Mouse (Mus musculus) cerebellum, adult 9-11 months (tissue): ENCODE results near the gene Gm11985.

Experiments used
- DNase-seq: peaks from one replicate; pipeline ENCODE4 v3.0.0; 2022

Gm11985 gene

DNA sequence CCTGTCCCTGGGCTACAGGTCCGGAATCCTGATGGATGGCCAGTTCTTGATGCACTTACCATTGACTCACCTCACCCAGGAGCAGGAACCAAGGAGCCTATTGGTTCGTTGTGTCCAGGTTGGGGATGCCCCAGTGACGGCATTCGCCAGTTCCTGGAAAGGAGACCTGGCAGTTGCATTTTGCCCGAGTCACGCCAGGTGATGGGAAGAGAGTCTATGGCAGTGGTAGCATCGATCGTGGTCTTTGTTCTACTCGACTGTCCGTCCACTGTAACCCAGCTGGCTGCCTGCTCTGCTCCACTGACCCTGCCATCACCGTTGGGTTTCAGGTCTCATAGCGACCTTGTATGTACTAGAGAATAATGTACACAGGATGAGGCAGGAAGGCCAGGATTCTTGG is 36.0 kb downstream of the Gm11985 start:
- DNase-seq: no peak

DNA sequence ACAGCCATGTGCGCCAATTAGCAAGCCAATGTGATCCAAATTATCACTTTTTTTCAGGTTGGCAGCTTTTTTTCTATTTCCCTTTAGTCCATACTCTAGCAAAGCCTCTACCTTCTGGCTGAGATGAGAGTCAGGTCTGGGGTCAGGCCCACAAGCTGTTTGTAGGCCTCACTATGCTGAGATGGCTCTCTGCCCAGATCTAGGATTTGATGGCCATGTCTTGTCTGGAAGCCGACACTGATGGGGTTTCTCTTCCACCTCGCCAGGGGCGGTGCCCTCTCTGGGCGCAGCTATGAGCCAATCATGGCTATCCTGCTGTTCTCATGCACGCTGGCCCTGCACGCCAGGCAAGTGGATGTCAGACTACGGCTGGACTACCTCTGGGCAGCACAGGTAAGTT is 37.9 kb downstream of the Gm11985 start:
- DNase-seq: peak; percentile 86

DNA sequence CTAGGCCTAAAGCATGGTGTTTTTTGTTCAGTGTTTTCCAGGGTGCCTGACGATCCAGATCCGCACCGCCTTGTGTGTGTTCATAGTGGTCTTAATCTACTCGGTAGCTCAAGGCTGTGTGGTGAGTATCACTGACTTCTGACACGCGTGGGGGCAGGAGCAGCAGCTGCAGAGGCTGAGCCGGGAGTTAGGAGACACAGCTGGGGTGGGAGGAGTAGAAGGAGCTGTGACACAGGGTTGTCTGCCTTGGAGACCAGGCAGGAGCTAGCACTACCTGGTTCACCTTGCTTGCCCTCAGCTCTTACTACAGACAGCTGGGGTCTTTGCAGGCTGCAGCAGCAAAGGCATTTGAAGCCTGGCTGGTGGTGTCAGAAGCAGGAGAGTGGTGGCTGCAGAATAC is 38.9 kb downstream of the Gm11985 start:
- DNase-seq: no peak

DNA sequence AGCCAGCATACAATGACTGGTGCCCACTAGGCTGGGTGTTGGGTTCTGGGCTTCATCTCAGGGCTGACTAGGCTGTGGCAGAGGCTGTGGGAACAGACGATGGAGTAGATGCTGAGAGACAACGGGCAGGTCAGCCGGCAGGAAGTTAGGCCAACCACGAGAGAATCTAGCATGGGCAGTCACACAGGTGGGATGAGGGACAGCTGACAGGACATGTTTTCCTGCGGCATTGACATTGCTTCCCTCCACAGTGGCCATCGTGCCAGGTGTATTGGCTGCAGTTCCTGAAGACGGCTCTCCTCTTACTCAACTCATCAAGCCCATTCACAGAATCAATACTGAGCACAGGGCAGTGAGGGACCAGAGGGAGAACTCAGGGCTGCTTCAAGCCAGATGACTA is 40.4 kb downstream of the Gm11985 start:
- no peak for DNase-seq

DNA sequence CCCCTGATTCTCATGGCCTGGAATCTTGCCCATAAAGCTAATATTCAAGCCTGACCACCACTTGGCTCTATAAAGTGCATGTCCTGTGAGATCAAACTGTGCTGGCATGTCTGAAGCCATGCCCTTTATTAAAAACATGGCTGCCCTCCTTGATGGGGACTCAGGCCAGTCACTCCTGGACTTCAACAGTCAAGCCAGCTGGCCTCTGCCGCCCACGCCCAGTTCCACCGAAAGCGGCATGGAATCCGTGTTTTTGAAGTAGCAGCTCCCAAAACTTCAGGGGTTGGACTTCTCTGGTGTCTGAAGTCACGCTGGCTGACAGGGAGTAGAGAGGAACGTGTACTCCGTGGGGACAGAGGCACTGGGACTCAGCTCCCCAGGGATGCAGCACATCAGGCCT is 40.8 kb downstream of the Gm11985 start:
- DNase-seq: no peak

DNA sequence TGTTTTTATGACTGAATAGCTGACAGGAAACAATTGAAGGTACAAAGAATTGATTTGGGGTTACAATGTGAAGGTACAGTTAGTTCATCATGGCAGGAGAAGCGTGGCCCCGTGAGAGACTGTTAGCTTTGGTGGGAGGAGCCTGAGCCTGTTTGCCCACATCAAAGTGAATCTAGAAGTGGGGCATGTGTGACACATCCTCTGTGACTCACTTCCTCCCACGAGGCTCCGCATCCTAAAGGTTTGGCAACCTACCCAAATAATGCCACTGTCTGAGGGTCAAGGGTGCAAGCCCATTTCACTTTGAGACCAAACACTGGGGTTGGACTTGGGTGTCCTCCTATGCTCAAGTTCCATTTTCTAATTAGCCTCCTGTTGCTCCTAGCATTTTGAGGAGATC is 43.1 kb downstream of the Gm11985 start:
- DNase-seq: no peak

DNA sequence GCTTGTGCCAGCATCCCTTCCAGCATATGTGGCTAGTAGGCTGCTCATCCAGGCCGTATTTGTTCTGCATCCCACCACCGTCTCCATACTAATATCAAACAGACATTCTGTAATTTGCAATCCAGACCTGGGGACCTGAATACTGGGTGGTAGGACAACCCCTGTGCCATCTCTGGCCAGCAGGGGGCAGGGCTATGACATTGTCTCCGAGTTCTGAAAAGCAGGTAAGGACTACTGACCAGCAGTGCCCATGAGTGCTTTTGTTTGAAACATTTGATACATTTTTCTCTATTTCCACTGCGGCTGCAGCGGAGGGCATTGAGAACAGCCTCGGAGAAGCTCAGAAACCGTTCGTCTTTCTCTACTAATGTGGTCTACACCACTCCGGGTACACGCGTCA is 44.0 kb downstream of the Gm11985 start:
- peak; percentile 41 for DNase-seq

DNA sequence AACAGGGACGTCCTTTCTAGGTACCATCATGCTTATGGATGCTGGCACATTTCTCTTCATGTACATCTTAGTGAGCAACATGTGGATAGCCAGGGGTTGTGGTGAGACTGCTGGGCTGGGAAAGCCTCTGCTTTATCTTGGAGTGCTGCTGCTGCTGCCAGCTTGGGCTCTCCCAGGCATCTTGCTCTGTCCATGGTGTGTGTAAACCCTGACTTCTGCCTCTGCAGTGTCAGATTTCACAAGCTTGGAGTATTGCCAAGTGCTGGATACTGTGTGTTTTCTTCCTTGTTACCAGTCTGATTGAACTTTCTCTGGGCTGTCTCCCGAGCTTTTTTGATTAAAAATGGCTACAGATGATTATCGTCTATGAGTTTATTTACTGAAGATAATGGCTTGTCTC is 45.6 kb downstream of the Gm11985 start:
- peak; percentile 45 for DNase-seq

DNA sequence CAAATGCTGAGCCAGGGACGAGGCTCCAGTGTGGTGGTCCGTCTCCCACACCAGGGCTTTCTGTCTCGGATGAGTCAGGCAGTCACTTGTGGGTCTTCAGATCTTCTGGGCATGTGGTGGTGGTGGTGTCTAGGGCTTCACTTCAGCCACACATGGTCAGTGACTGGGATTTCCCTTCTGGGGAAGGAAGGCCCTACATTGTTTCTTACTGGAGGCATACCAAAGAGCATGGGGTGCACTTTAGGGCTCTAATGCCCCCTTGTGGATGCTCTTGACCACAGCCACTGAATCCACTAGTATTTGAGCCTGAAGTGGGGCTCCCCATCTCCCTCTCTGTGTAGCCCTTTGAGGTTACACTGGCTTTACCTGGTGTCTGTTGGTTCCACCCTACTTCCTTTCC is 47.9 kb downstream of the Gm11985 start:
- DNase-seq: peak; percentile 67

DNA sequence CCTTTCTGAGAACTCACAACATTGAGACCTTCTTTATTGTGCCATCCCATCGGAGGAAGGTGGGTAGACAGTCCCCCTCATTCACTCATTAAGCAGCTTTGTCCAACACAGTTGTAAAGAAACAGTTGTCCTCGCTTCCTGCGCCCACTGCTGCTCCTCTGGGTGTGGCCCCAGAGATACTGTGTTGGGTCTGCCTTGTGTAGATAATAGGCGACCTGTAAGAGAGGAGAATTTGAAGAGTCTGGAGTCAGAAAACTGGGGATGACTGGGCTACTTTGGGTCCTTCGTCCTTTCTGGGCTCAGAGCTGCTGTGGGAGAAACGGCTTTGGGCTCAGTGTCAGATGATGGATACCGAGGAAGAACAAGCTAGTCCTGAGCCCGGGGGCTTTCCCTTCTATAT is 50.0 kb downstream of the Gm11985 start:
- DNase-seq: no peak

DNA sequence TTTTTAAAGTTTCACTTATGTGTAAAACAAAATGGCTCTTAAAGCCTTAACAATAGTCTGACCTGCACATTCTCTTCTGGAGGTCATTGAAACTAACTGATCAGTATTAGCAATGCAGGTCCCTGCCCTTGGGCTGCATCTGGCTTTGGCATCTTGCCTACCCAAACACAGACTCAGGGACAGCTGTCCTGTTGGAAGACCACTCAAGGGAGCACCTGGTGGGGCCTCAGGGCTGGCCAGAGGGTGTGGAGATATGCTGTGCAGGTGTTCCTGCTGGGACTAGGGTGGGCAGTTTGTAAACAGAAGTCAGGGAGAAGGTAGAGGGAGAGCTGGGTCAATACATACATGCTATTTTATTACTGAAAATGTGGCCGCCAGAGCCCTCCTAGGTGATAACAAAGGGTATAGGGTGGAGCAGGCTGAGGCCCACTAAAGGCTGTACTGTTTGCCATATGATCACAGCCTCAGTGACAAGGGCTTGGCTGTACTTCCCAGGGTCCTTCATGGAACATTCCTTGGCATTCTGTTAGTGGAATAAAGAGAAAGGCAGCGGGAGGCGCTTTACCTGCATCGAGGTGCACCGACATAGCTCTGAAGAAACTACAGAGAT is 52.0 kb downstream of the Gm11985 start:
- peak; percentile 50 for DNase-seq

DNA sequence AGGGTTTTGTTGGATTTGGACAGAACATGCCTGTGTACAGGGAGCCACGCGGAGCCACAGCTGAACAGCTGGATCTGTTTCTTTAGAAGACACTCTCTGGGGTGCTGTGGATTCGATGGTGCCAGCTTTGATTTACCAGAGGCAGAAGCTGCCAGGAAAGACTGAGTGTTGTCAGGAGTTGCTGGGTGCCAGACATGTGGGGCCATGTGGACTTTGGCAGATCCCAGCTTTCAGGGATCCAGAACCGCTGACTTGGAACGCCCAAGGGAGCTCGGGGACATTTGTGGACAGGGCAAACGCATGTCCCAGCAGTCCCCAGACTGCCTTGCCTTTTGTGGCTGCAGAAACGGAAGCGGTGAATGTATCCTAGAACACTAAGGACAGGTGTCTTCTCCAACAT is 52.6 kb downstream of the Gm11985 start:
- DNase-seq: peak; percentile 52

DNA sequence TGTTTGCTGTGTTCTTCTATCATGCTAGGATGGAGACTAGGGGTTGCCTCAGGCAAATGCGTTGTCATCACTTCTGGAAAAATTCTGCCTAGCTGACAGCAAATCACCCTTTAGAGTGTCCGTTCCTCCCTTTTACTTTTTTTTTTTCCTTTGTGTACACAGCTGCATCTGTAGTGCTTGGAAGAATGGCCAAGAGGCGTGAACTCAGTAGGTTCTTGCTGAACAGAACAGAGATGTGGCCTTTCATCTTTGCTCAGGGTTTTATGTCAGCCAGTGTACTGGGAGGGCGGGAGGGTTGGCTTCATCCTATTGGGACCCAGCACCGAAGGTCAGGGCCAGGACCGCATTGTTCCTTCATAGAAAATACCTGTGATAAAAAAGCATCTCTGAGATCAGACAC is 53.1 kb downstream of the Gm11985 start:
- no peak for DNase-seq

DNA sequence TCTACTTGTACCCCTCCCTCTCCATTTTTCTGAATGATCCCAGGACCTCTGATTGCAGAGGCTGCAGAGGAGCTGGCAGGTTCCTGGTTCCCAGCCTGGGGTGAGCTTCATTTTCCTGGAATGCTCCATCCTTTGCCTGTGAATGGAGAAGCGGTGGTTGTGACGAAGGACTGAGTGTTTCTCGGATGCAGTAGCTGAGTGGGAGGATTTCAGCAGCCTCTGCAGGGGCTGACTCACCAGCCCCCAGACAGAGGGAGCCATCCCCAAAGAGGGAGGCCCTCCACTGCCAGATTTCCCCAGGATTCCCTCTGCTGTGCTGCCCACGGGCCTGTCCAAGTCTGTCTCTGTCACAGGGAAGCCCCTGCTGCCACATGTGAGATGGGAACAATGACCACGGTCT is 54.0 kb downstream of the Gm11985 start:
- DNase-seq: peak; percentile 47

DNA sequence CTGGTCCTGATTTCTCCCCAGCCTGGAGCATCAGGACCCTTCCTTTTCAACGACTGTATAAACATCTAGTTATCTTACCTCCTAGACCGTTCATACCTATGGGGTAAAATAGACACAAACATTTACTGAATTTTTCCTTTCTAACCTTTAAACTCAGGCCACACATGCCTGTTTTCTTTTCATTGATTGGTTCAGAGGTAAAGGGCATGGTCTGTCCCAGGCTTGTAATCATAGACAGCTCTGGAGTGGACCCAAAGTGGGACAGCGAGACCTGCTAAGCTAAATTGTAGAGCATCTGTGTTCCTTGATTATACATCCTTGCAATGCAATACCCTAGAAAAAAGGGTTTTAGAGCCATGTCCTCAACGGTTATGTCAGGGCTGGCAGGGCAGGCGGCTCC is 54.6 kb downstream of the Gm11985 start:
- no peak for DNase-seq
